ENCODE assay signal across 9 mouse cellular contexts in genomic region chr3:28333869-28334268, GRCm38 (mm10).
DNase-seq lines count a peak whose midpoint lies in the region; ATAC-seq and TF ChIP-seq lines count a peak whose summit lies in the region.
"Had no signal": no experiment of that assay in that cellular context is flagged by ENCODE, and none has a peak within 500 bp of the region (broad histone marks: within the 10 kb centered on the region; RNA-seq: fewer than 3 reads in every experiment).

No protein-coding gene starts in this region.

- no peak overlapping the region for H3K27ac ChIP-seq in heart, embryonic 16.5 days (ENCODE audit: low read length)
- H3K27ac ChIP-seq in heart, embryonic 10.5 days = no peak overlapping the region
- H3K27ac ChIP-seq in stomach, embryonic 16.5 days (ENCODE audit: low read length) = no peak overlapping the region
- H3K27ac ChIP-seq in stomach, postnatal 0 days (replicated peaks) = no peak overlapping the region
- H3K27ac ChIP-seq: hindbrain, embryonic 10.5 days had no signal

- no peak overlapping the region for H3K4me2 ChIP-seq in heart, embryonic 16.5 days (ENCODE audit: low read depth, low read length)
- H3K4me2 ChIP-seq in stomach, embryonic 16.5 days (ENCODE audit: low read depth, low read length) = no peak overlapping the region
- no peak overlapping the region for H3K4me2 ChIP-seq in stomach, postnatal 0 days (replicated peaks; ENCODE audit: low read depth)

- H3K9ac ChIP-seq in heart, embryonic 16.5 days (ENCODE audit: low read length) = no peak overlapping the region
- H3K9ac ChIP-seq in stomach, embryonic 16.5 days (ENCODE audit: low read length) = no peak overlapping the region
- no peak overlapping the region for H3K9ac ChIP-seq in stomach, postnatal 0 days (ENCODE audit: low read length)

- H3K27me3 ChIP-seq in heart, embryonic 16.5 days (ENCODE audit: control insufficient read depth, insufficient read depth, low read length) = no peaks in the 10 kb centered on the region
- no peaks in the 10 kb centered on the region for H3K27me3 ChIP-seq in heart, embryonic 10.5 days (ENCODE audit: insufficient read depth, poor library complexity, severe bottlenecking)
- H3K27me3 ChIP-seq in stomach, embryonic 16.5 days (ENCODE audit: control insufficient read depth, insufficient read depth, low read length) = no peaks in the 10 kb centered on the region
- no peaks in the 10 kb centered on the region for H3K27me3 ChIP-seq in stomach, postnatal 0 days (ENCODE audit: control insufficient read depth, insufficient read depth, low read length)

- intact Hi-C loops in heart, postnatal 36 days (cut with DNase I) = no loop called here

- peak; percentile 28 for ATAC-seq in heart, embryonic 16.5 days (replicated peaks; ENCODE audit: extremely low read depth, insufficient read depth, low FRiP score)
- ATAC-seq in stomach, embryonic 16.5 days (ENCODE audit: insufficient read depth, low FRiP score) = peak; percentile 50; the same call in 1 of the 2 replicates
- no peak for ATAC-seq in stomach, postnatal 0 days (ENCODE audit: low FRiP score, low TSS enrichment)

- TF ChIP-seq EP300 in stomach, postnatal 0 days (optimal IDR thresholded peaks at IDR 0.05) = no peak

- H3K4me1 ChIP-seq in heart, embryonic 16.5 days (ENCODE audit: control insufficient read depth, insufficient read depth, low read length) = peaks cover 6% of the 10 kb centered on the region
- H3K4me1 ChIP-seq in heart, embryonic 10.5 days = peaks cover 5% of the 10 kb centered on the region; the same call in 1 of the 2 replicates
- H3K4me1 ChIP-seq in stomach, embryonic 16.5 days (ENCODE audit: control insufficient read depth, insufficient read depth, low read length) = no peaks in the 10 kb centered on the region
- no peaks in the 10 kb centered on the region; the same call in 1 of the 2 replicates for H3K4me1 ChIP-seq in stomach, postnatal 0 days (replicated peaks; ENCODE audit: control insufficient read depth, insufficient read depth)
- H3K4me1 ChIP-seq: hindbrain, embryonic 10.5 days had no signal

- H3K4me3 ChIP-seq in heart, embryonic 16.5 days (ENCODE audit: low read length) = no peak overlapping the region
- no peak overlapping the region for H3K4me3 ChIP-seq in heart, embryonic 10.5 days
- no peak overlapping the region for H3K4me3 ChIP-seq in stomach, embryonic 16.5 days (replicated peaks; ENCODE audit: low read length)
- no peak overlapping the region for H3K4me3 ChIP-seq in stomach, postnatal 0 days (ENCODE audit: low read depth, low read length)
- H3K4me3 ChIP-seq: hindbrain, embryonic 10.5 days had no signal

- no peak for DNase-seq in heart, embryonic 10.5 days (ENCODE audit: low spot score)
- no peak for DNase-seq in stomach, postnatal 0 days (ENCODE audit: low spot score)
- DNase-seq in heart, postnatal 36 days = peak; percentile 7 to 12
- DNase-seq in ovary, postnatal 36 days (ENCODE audit: low spot score) = peak; percentile 29
- no peak for DNase-seq in B cell, adult 2 months
- no peak for DNase-seq in spleen, adult 12 weeks (ENCODE audit: low spot score)

- H3K9me3 ChIP-seq in heart, embryonic 16.5 days (replicated peaks; ENCODE audit: control insufficient read depth, low read length) = no peaks in the 10 kb centered on the region
- H3K9me3 ChIP-seq in heart, embryonic 10.5 days = no peaks in the 10 kb centered on the region
- H3K9me3 ChIP-seq in stomach, embryonic 16.5 days (replicated peaks; ENCODE audit: control insufficient read depth, low read length) = no peaks in the 10 kb centered on the region
- no peaks in the 10 kb centered on the region for H3K9me3 ChIP-seq in stomach, postnatal 0 days (ENCODE audit: control insufficient read depth, low read length)
- H3K9me3 ChIP-seq: hindbrain, embryonic 10.5 days had no signal

- no peak for TF ChIP-seq CTCF in stomach, postnatal 0 days (IDR thresholded peaks at IDR 0.05; ENCODE audit: low read depth)

- WGBS in heart, embryonic 16.5 days = 40% methylated on average over 6 of the region's 6 CpGs
- 62% methylated on average over 6 of the region's 6 CpGs for WGBS in heart, embryonic 10.5 days
- 42% methylated on average over 6 of the region's 6 CpGs for WGBS in stomach, embryonic 16.5 days
- 30% methylated on average over 6 of the region's 6 CpGs for WGBS in stomach, postnatal 0 days

- no peaks in the 10 kb centered on the region for H3K36me3 ChIP-seq in heart, embryonic 16.5 days (ENCODE audit: control insufficient read depth, insufficient read depth)
- no peaks in the 10 kb centered on the region for H3K36me3 ChIP-seq in heart, embryonic 10.5 days
- no peaks in the 10 kb centered on the region for H3K36me3 ChIP-seq in stomach, embryonic 16.5 days (ENCODE audit: control insufficient read depth, insufficient read depth, low read length)
- H3K36me3 ChIP-seq in stomach, postnatal 0 days (ENCODE audit: control insufficient read depth, insufficient read depth, low read length) = no peaks in the 10 kb centered on the region
- H3K36me3 ChIP-seq: hindbrain, embryonic 10.5 days had no signal

Comparison
In these comparisons a context has a peak if more than half of its experiments do, and no peak if none do; other contexts are left out.
1. DNase-seq: peak in heart, postnatal 36 days (2 of 2) and ovary, postnatal 36 days (single experiment); none in heart, embryonic 10.5 days (single experiment), stomach, postnatal 0 days (single experiment), B cell, adult 2 months (0 of 2) and spleen, adult 12 weeks (single experiment).